Mouse (Mus musculus) forebrain, embryonic 11.5 days (tissue): ENCODE results near the gene Fgfbp3. TPM values are rescaled to one million over a fixed set of nuclear protein-coding genes. Genes with fewer than 3 reads are reported as not detected.

ENCODE experiments used
- ATAC-seq: fragments of 200-750 bp; cut with Nextera tagmentation; replicated peaks from 2 replicates; pipeline ENCODE4 v1.8.0; 2017; ENCODE audit warnings: moderate TSS enrichment; ENCODE audit not compliant: low FRiP score
- DNase-seq: peaks from one replicate; pipeline ENCODE4 v3.0.0-alpha.2; 2017; ENCODE audit warnings: low spot score
- H3K27ac ChIP-seq: fragments of 300-500 bp; sonication (generic); 2 replicates; pipeline ENCODE4 v1.5.1; 2014; ENCODE audit warnings: low read depth, low read length
- H3K27me3 ChIP-seq: fragments of 300-500 bp; sonication (generic); 2 replicates; pipeline ENCODE4 v1.6.1; 2014; ENCODE audit warnings: mild to moderate bottlenecking, low read length, mixed read lengths; ENCODE audit not compliant: control insufficient read depth, insufficient read depth
- H3K36me3 ChIP-seq: fragments of 300-500 bp; sonication (generic); 2 replicates; pipeline ENCODE4 v1.6.1; 2014; ENCODE audit warnings: mild to moderate bottlenecking, low read length, moderate library complexity, mixed read lengths; ENCODE audit not compliant: control insufficient read depth, insufficient read depth
- H3K4me1 ChIP-seq: fragments of 300-500 bp; sonication (generic); replicated peaks from 2 replicates; pipeline ENCODE4 v1.6.1; 2014; ENCODE audit warnings: low read length, mixed read lengths; ENCODE audit not compliant: control insufficient read depth, insufficient read depth
- H3K4me2 ChIP-seq: fragments of 300-500 bp; sonication (generic); 2 replicates; pipeline ENCODE4 v1.6.1; 2014; ENCODE audit warnings: low read depth, mild to moderate bottlenecking, low read length, moderate library complexity, mixed read lengths; ENCODE audit not compliant: severe bottlenecking
- H3K4me3 ChIP-seq: fragments of 300-500 bp; sonication (generic); 2 replicates; pipeline ENCODE4 v1.5.1; 2014; ENCODE audit warnings: low read depth, low read length
- H3K9ac ChIP-seq: fragments of 300-500 bp; sonication (generic); 2 replicates; pipeline ENCODE4 v1.6.1; 2014; ENCODE audit warnings: low read length
- H3K9me3 ChIP-seq: fragments of 300-500 bp; sonication (generic); 2 replicates; pipeline ENCODE4 v1.6.1; 2016; ENCODE audit warnings: low read length, mixed read lengths; ENCODE audit not compliant: control insufficient read depth
- WGBS: fragments of 180-500 bp; shearing (Covaris S2); extraction: QIAGEN DNeasy Blood & Tissue Kit; methylation state at CpG from one replicate; pipeline ENCODE4 v1.1.7; 2014; 5-methylcytosine and 5-hydroxymethylcytosine counted together
- polyA plus RNA-seq: library from polyadenylated mRNA; unstranded; fragments of >200 nt; fragmentation: Nextera tagmentation; extraction: Ambion mirVana; gene quantifications from 2 replicates; pipeline ENCODE4 v1.2.1, GENCODE M21; 2014

Gene Fgfbp3
- polyA plus RNA-seq, 1 experiment from 2014 or later = 29.3 TPM

GRCm38 (mm10) chr19:36897778-36898177 is 21.6 kb downstream of the Fgfbp3 start:
- Histone ChIP-seq H3K27ac (peak overlapping the region; percentile 83), H3K9ac (no peak overlapping the region), H3K36me3 (peaks cover 3% of the 10 kb centered on the region), H3K9me3 (no peaks in the 10 kb centered on the region), H3K4me2 (no peak overlapping the region), H3K4me1 (peaks cover 9% of the 10 kb centered on the region; the same call in 1 of the 2 replicates), H3K27me3 (no peaks in the 10 kb centered on the region), H3K4me3 (no peak overlapping the region)
- DNase-seq (peak; percentile 63), ATAC-seq (no peak)
- 41% methylated on average over 9 of the region's 9 CpGs for WGBS

- ATAC-seq = peak; percentile 91
- H3K4me3 ChIP-seq = no peak overlapping the region
These were observed 22.4 kb downstream of the Fgfbp3 start for GRCm38 (mm10) chr19:36896791-36897569.

GRCm38 (mm10) chr19:36891746-36892145 is 27.7 kb downstream of the Fgfbp3 start:
- 98% methylated on average over 3 of the region's 3 CpGs for WGBS
- no peak for DNase-seq

More at GRCm38 (mm10) chr19:36896791-36897569, 22.4 kb downstream of the Fgfbp3 start:
- Histone ChIP-seq H3K27ac (peak overlapping the region; percentile 83), H3K4me1 (peaks cover 9% of the 10 kb centered on the region; the same call in 1 of the 2 replicates), H3K4me2 (no peak overlapping the region), H3K36me3 (peaks cover 3% of the 10 kb centered on the region), H3K9me3 (no peaks in the 10 kb centered on the region), H3K27me3 (no peaks in the 10 kb centered on the region), H3K9ac (no peak overlapping the region)
- DNase-seq = peak; percentile 79
- 6% methylated on average over 10 of the region's 10 CpGs for WGBS

GRCm38 (mm10) chr19:36887706-36888105 is 31.7 kb downstream of the Fgfbp3 start:
- no peak overlapping the region for H3K4me2 ChIP-seq
- no peaks in the 10 kb centered on the region for H3K9me3 ChIP-seq
- H3K27ac ChIP-seq = no peak overlapping the region
- ATAC-seq (no peak), DNase-seq (no peak)
- no peak overlapping the region for H3K4me3 ChIP-seq
- H3K36me3 ChIP-seq = peaks cover 22% of the 10 kb centered on the region; the same call in 1 of the 2 replicates
- no peaks in the 10 kb centered on the region for H3K27me3 ChIP-seq
- H3K4me1 ChIP-seq = no peaks in the 10 kb centered on the region
- H3K9ac ChIP-seq = no peak overlapping the region
- 73% methylated on average over 3 of the region's 3 CpGs for WGBS

More at GRCm38 (mm10) chr19:36891746-36892145, 27.7 kb downstream of the Fgfbp3 start:
- Histone ChIP-seq H3K4me3 (no peak overlapping the region), H3K4me1 (peaks cover 8% of the 10 kb centered on the region; the same call in 1 of the 2 replicates), H3K9me3 (no peaks in the 10 kb centered on the region), H3K9ac (no peak overlapping the region), H3K27ac (no peak overlapping the region), H3K4me2 (no peak overlapping the region), H3K36me3 (peaks cover 13% of the 10 kb centered on the region), H3K27me3 (no peaks in the 10 kb centered on the region)
- ATAC-seq = no peak

- no peak overlapping the region for H3K9ac ChIP-seq
- ATAC-seq (no peak), DNase-seq (no peak)
- peaks cover 22% of the 10 kb centered on the region; the same call in 1 of the 2 replicates for H3K36me3 ChIP-seq
- no peaks in the 10 kb centered on the region for H3K4me1 ChIP-seq
- H3K4me3 ChIP-seq = no peak overlapping the region
- WGBS = 84% methylated on average over 2 of the region's 2 CpGs
- H3K9me3 ChIP-seq = no peaks in the 10 kb centered on the region
- no peak overlapping the region for H3K4me2 ChIP-seq
- no peaks in the 10 kb centered on the region for H3K27me3 ChIP-seq
- no peak overlapping the region for H3K27ac ChIP-seq
These were observed 33.1 kb downstream of the Fgfbp3 start for GRCm38 (mm10) chr19:36886316-36886715.

- H3K27ac ChIP-seq = no peak overlapping the region
- no peaks in the 10 kb centered on the region for H3K9me3 ChIP-seq
- DNase-seq (peak; percentile 70), ATAC-seq (0 out of 2 replicates have a peak, but pooled peaks have one; percentile 10)
- 76% methylated on average over 6 of the region's 6 CpGs for WGBS
- no peaks in the 10 kb centered on the region for H3K4me1 ChIP-seq
- H3K4me3 ChIP-seq = no peak overlapping the region
- no peak overlapping the region for H3K9ac ChIP-seq
- H3K36me3 ChIP-seq = peaks cover 15% of the 10 kb centered on the region; the same call in 1 of the 2 replicates
- H3K4me2 ChIP-seq = no peak overlapping the region
- no peaks in the 10 kb centered on the region for H3K27me3 ChIP-seq
These were observed 36.3 kb downstream of the Fgfbp3 start for GRCm38 (mm10) chr19:36883119-36883518.

- no peaks in the 10 kb centered on the region for H3K9me3 ChIP-seq
- H3K36me3 ChIP-seq = peaks cover 3% of the 10 kb centered on the region; the same call in 1 of the 2 replicates
- no peaks in the 10 kb centered on the region for H3K4me1 ChIP-seq
- ATAC-seq (no peak), DNase-seq (no peak)
- no peak overlapping the region for H3K27ac ChIP-seq
- H3K4me3 ChIP-seq = no peak overlapping the region
- no peak overlapping the region for H3K4me2 ChIP-seq
- no peaks in the 10 kb centered on the region for H3K27me3 ChIP-seq
- WGBS = 85% methylated on average over 11 of the region's 11 CpGs
- H3K9ac ChIP-seq = no peak overlapping the region
These were observed 40.5 kb downstream of the Fgfbp3 start for GRCm38 (mm10) chr19:36878743-36879495.

- DNase-seq (no peak), ATAC-seq (no peak)
- no peaks in the 10 kb centered on the region for H3K4me1 ChIP-seq
- H3K27ac ChIP-seq = no peak overlapping the region
- no peaks in the 10 kb centered on the region for H3K9me3 ChIP-seq
- no peak overlapping the region for H3K9ac ChIP-seq
- no peak overlapping the region for H3K4me3 ChIP-seq
- no peaks in the 10 kb centered on the region for H3K27me3 ChIP-seq
- peaks cover 6% of the 10 kb centered on the region; the same call in 1 of the 2 replicates for H3K36me3 ChIP-seq
- no peak overlapping the region for H3K4me2 ChIP-seq
These were observed 42.1 kb downstream of the Fgfbp3 start for GRCm38 (mm10) chr19:36877329-36877728.
